Mouse (Mus musculus): Measurements from ENCODE around the gene Snx30. TPM values are rescaled to one million over a fixed set of nuclear protein-coding genes. Genes with fewer than 3 reads are reported as not detected.

Snx30 gene
- polyA plus RNA-seq, 1 experiment from 2014 or later, result 7.0 TPM

DNA sequence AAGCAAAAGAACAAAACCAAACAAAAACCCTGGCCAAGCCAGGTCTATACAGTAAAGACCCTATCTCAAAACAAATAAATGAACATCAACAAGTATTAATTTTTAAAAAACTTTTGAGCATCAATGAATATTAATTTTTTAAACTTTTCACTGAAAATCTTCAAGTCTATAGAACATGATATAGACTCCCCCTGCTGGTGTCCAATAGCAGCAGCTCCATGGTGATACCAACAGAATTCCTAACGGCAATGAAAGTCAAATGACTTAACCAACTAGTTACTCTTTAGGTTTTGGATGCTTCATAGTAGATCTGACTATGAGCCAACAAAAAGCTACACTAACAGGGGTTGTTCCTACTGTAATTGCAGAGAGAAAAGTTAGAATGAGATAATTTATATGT, 25.1 kb upstream of the Snx30 start:
- H3K27me3 ChIP-seq (ENCODE audit: insufficient read depth, low read length), result no peaks in the 10 kb centered on the region

DNA sequence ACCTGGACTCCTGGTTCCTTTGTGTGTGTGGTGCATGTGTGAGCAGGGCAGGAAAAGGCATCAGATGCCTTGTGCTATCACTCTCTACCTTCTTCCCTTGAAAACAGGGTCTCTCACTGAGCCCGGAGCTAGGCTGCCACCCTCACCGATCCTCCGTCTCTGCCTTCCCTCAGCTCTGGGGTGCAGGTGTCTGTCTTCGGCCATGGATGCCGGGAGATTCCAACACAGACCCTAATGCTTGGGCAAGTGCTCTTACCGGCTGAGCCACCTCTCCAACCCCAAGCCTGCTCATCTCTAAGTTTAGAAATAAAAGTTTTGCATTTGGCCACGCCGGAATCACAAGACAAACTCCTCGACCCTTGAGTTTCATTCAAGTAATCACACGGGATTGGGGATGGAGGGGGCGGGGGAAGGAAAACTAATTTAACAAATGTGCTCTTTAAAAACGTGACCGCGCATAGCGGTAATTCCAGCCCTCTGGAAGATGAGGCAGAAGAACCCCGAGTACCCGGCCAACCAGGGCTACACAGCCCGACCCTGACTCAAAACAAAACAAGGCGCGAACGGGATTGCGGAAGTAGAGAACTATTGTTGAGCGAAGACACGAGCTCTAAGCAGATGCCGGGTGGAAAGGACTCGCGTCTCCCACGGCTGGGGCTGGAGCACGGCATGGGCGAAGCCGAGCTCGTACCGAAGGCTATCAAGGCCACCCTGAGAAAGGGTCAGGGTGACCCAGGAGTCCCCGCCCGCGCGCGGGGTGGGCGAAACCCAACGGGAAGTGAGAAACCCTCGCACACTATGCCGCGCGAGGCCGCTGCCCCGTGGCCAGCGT, 22.6 kb upstream of the Snx30 start:
- Histone ChIP-seq H3K27me3 (ENCODE audit: insufficient read depth, low read length) (no peaks in the 10 kb centered on the region), H3K4me1 (replicated peaks; ENCODE audit: insufficient read depth, low read length) (0 out of 2 replicates have a peak, but pooled peaks cover 4% of the 10 kb centered on the region), H3K36me3 (ENCODE audit: insufficient read depth, low read length) (no peaks in the 10 kb centered on the region), H3K27ac (peak overlapping the region; percentile 79), H3K9ac (ENCODE audit: low read depth, low read length) (peak overlapping the region; percentile 90), H3K4me2 (ENCODE audit: low read length) (peak overlapping the region; percentile 81), H3K9me3 (replicated peaks; ENCODE audit: low read length) (no peaks in the 10 kb centered on the region), H3K4me3 (replicated peaks; ENCODE audit: low read depth, low read length) (peak overlapping the region; percentile 97)
- no peak for TF ChIP-seq CTCF (IDR thresholded peaks at IDR 0.05; ENCODE audit: low read depth)
- 0% methylated on average over 46 of the region's 47 CpGs for WGBS
- peak; percentile 64 for DNase-seq (ENCODE audit: low spot score)
- ATAC-seq (replicated peaks; ENCODE audit: low FRiP score, low read depth), result peak; percentile 63

More for the DNA sequence above, 25.1 kb upstream of the Snx30 start:
- TF ChIP-seq CTCF (IDR thresholded peaks at IDR 0.05; ENCODE audit: low read depth), result peak; percentile 74
- Histone ChIP-seq H3K4me1 (replicated peaks; ENCODE audit: insufficient read depth, low read length) (0 out of 2 replicates have a peak, but pooled peaks cover 4% of the 10 kb centered on the region), H3K9ac (ENCODE audit: low read depth, low read length) (no peak overlapping the region), H3K27ac (no peak overlapping the region), H3K9me3 (replicated peaks; ENCODE audit: low read length) (no peaks in the 10 kb centered on the region), H3K4me3 (replicated peaks; ENCODE audit: low read depth, low read length) (no peak overlapping the region), H3K36me3 (ENCODE audit: insufficient read depth, low read length) (no peaks in the 10 kb centered on the region), H3K4me2 (ENCODE audit: low read length) (no peak overlapping the region)
- DNase-seq (ENCODE audit: low spot score) (peak; percentile 73), ATAC-seq (replicated peaks; ENCODE audit: low FRiP score, low read depth) (no peak)
- WGBS, result 9% methylated on average over 1 of the region's 1 CpGs

DNA sequence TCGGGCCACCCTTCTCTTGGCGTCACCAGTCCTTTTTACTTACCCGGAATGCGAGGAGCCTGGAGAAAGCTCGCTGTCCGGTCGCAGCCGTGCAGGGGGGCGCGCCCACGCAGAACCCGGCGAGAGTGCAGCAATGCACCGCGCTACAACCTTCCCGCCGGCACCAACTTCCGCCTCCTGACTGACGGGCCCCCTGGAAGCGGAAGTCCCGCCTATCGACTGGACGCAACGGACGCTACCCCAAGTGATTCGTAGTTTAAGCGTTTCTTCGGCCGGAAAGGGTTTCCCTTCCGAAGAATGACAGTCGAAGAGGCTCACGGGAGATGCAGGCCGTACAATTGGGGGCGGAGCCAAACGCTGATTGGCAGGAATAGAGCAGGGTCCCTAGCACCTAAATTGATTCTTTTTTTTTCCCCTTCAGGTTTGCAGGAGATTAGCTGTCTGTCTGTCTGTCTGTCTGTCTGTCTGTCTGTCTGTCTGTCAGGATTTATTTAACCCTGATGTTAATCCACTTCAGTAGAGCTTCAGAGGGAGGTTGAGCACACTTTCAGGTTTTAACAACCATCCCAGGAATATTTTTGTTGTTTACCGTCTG, 21.9 kb upstream of the Snx30 start:
- Histone ChIP-seq H3K4me3 (replicated peaks; ENCODE audit: low read depth, low read length) (peak overlapping the region; percentile 97), H3K27me3 (ENCODE audit: insufficient read depth, low read length) (no peaks in the 10 kb centered on the region), H3K27ac (peak overlapping the region; percentile 79), H3K9me3 (replicated peaks; ENCODE audit: low read length) (no peaks in the 10 kb centered on the region), H3K9ac (ENCODE audit: low read depth, low read length) (peak overlapping the region; percentile 90), H3K36me3 (ENCODE audit: insufficient read depth, low read length) (no peaks in the 10 kb centered on the region), H3K4me2 (ENCODE audit: low read length) (peak overlapping the region; percentile 81), H3K4me1 (replicated peaks; ENCODE audit: insufficient read depth, low read length) (0 out of 2 replicates have a peak, but pooled peaks cover 4% of the 10 kb centered on the region)
- TF ChIP-seq CTCF (IDR thresholded peaks at IDR 0.05; ENCODE audit: low read depth), result no peak
- ATAC-seq (replicated peaks; ENCODE audit: low FRiP score, low read depth), result peak; percentile 97
- under 1% methylated on average over 35 of the region's 36 CpGs for WGBS
- peak; percentile 99 for DNase-seq (ENCODE audit: low spot score)

DNA sequence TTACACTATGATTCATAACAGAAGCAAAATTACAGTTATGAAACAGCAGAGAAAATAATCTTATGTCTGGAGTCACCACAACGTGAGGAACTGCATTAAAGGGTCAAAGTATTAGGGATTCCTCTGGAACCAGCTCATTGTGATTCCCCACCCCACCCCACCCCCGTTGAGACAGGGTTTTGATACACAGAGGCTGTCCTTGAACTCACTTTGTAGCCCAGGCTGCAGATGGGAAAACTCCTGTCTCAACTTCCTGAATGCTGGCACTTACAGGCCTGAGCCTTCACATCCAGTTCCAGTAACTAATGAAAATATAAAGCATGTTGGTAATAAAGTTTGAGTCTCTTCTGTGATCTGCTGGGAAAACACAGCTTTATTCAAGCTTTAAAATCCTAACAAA, 20.2 kb upstream of the Snx30 start:
- TF ChIP-seq CTCF (IDR thresholded peaks at IDR 0.05; ENCODE audit: low read depth), result no peak

DNA sequence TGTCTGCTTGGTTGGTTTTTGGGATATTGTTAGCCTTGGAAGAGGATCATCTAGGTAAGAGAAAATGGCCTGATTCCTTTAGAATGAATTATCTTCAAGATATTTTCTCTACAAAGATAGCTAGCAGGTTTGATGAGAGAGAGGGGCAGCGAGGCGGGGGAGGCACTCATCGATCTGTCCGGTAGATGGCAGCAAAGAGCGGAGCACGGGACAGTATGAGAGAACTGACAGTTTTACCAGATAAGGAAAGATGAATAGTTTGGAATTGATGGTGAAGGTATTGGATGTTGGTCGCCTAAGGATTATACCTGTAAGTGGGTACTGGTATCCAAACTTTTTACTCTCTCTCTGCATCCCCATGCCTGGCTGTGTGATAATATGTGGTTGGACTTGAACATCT, 19.0 kb upstream of the Snx30 start:
- ATAC-seq (replicated peaks; ENCODE audit: low FRiP score, low read depth), result no peak
- no peak overlapping the region for H3K4me3 ChIP-seq (replicated peaks; ENCODE audit: low read depth, low read length)
- under 1% methylated on average over 7 of the region's 7 CpGs for WGBS
- no peaks in the 10 kb centered on the region for H3K27me3 ChIP-seq (ENCODE audit: insufficient read depth, low read length)
- no peak overlapping the region for H3K9ac ChIP-seq (ENCODE audit: low read depth, low read length)
- H3K36me3 ChIP-seq (ENCODE audit: insufficient read depth, low read length), result no peaks in the 10 kb centered on the region
- DNase-seq (ENCODE audit: low spot score), result peak; percentile 80
- TF ChIP-seq CTCF (IDR thresholded peaks at IDR 0.05; ENCODE audit: low read depth), result peak; percentile 95
- H3K27ac ChIP-seq, result no peak overlapping the region
- H3K4me2 ChIP-seq (ENCODE audit: low read length), result no peak overlapping the region
- no peaks in the 10 kb centered on the region for H3K9me3 ChIP-seq (replicated peaks; ENCODE audit: low read length)
- H3K4me1 ChIP-seq (replicated peaks; ENCODE audit: insufficient read depth, low read length), result 0 out of 2 replicates have a peak, but pooled peaks cover 4% of the 10 kb centered on the region

More for the DNA sequence above, 20.2 kb upstream of the Snx30 start:
- ATAC-seq (replicated peaks; ENCODE audit: low FRiP score, low read depth) (no peak), DNase-seq (ENCODE audit: low spot score) (no peak)
- Histone ChIP-seq H3K36me3 (ENCODE audit: insufficient read depth, low read length) (no peaks in the 10 kb centered on the region), H3K4me1 (replicated peaks; ENCODE audit: insufficient read depth, low read length) (0 out of 2 replicates have a peak, but pooled peaks cover 4% of the 10 kb centered on the region), H3K9ac (ENCODE audit: low read depth, low read length) (no peak overlapping the region), H3K9me3 (replicated peaks; ENCODE audit: low read length) (no peaks in the 10 kb centered on the region), H3K4me2 (ENCODE audit: low read length) (no peak overlapping the region), H3K4me3 (replicated peaks; ENCODE audit: low read depth, low read length) (no peak overlapping the region), H3K27ac (no peak overlapping the region), H3K27me3 (ENCODE audit: insufficient read depth, low read length) (no peaks in the 10 kb centered on the region)
- 32% methylated on average over 2 of the region's 2 CpGs for WGBS

DNA sequence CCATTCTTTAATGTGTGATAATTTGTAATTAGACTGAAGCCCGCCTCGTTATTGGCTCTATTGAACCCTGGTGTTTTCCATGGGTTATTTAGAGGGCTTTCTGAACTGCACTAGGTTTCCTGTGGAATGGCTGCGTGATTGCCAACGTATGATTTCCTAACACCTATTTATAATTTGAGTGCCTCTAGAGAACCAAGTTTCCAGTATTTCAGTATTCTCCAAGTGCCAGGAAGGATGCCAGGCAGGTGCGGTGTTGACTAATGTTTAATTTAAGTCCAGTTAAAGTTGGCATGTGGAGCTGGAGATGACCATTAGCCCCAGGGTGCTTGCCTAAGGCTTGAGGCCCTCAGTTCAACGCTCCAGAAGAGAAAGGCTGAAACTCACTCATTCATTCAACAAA, 18.5 kb upstream of the Snx30 start:
- Histone ChIP-seq H3K36me3 (ENCODE audit: insufficient read depth, low read length) (no peaks in the 10 kb centered on the region), H3K9me3 (replicated peaks; ENCODE audit: low read length) (no peaks in the 10 kb centered on the region), H3K4me3 (replicated peaks; ENCODE audit: low read depth, low read length) (no peak overlapping the region), H3K4me1 (replicated peaks; ENCODE audit: insufficient read depth, low read length) (0 out of 2 replicates have a peak, but pooled peaks cover 4% of the 10 kb centered on the region), H3K4me2 (ENCODE audit: low read length) (no peak overlapping the region), H3K27me3 (ENCODE audit: insufficient read depth, low read length) (no peaks in the 10 kb centered on the region), H3K9ac (ENCODE audit: low read depth, low read length) (no peak overlapping the region), H3K27ac (no peak overlapping the region)
- TF ChIP-seq CTCF (IDR thresholded peaks at IDR 0.05; ENCODE audit: low read depth), result no peak
- no peak for ATAC-seq (replicated peaks; ENCODE audit: low FRiP score, low read depth)
- DNase-seq (ENCODE audit: low spot score), result no peak
- 65% methylated on average over 6 of the region's 6 CpGs for WGBS
